Mouse (Mus musculus) left cerebral cortex, adult 2 months (tissue): ENCODE data around the gene Dlk2. TPM values are rescaled to one million over a fixed set of nuclear protein-coding genes. Genes with fewer than 3 reads are reported as not detected.

Experiments used
- DNase-seq, 2 experiments: peaks; one replicate each; pipeline ENCODE4 v3.0.0; 2021 to 2022; ENCODE audit warnings: low spot score in 2 of 2, mixed read lengths in 1 of 2; ENCODE audit errors: extremely low spot score in 1 of 2
- H3K27ac ChIP-seq: fragments of 200-600 bp; 2 replicates; pipeline ENCODE4 v1.8.1; 2022
- H3K4me3 ChIP-seq: fragments of 200-600 bp; 2 replicates; pipeline ENCODE4 v1.8.1; 2022
- CTCF ChIP-seq: fragments of 200-600 bp; IDR thresholded peaks from 2 replicates; pipeline ENCODE4 v1.8.1; 2022; ENCODE audit warnings: antibody characterized with exemption, mild to moderate bottlenecking, moderate library complexity
- intact Hi-C: fragments of 180-260 bp; cut with DNase I; formaldehyde crosslinking; loops from one replicate; pipeline ENCODE4 v1.15.1; 2025
- total RNA-seq, 2 experiments: library from RNA; stranded (reverse); gene quantifications; 2 replicates each; pipeline ENCODE4 v1.2.3; 2021

The Dlk2 gene
- total RNA-seq, 2 experiments from 2014 or later = 66.1 to 82.1 TPM

GRCm38 (mm10) chr17:46274465-46274864 is 22.8 kb upstream of the Dlk2 start:
- Histone ChIP-seq H3K4me3 (no peak overlapping the region), H3K27ac (peak overlapping the region; percentile 86)
- intact Hi-C loops = no loop called here
- TF ChIP-seq CTCF = no peak
- DNase-seq = no peak

GRCm38 (mm10) chr17:46275034-46275433 is 22.2 kb upstream of the Dlk2 start:
- TF ChIP-seq CTCF = no peak
- intact Hi-C loops = no loop called here
- Histone ChIP-seq H3K4me3 (no peak overlapping the region), H3K27ac (no peak overlapping the region; the same call in 1 of the 2 replicates)
- no peak for DNase-seq

GRCm38 (mm10) chr17:46275506-46275905 is 21.7 kb upstream of the Dlk2 start:
- H3K4me3 ChIP-seq = no peak overlapping the region
- DNase-seq = no peak
- intact Hi-C loops = no loop called here
- TF ChIP-seq CTCF = no peak
- no peak overlapping the region; the same call in 1 of the 2 replicates for H3K27ac ChIP-seq

- intact Hi-C loops = no loop called here
- no peak for TF ChIP-seq CTCF
- Histone ChIP-seq H3K4me3 (no peak overlapping the region), H3K27ac (peak overlapping the region; percentile 28; the same call in 1 of the 2 replicates)
- no peak for DNase-seq
Observed at GRCm38 (mm10) chr17:46277586-46277985, 19.6 kb upstream of the Dlk2 start.

GRCm38 (mm10) chr17:46278011-46278765 is 19.0 kb upstream of the Dlk2 start:
- no peak for TF ChIP-seq CTCF
- intact Hi-C loops = no loop called here
- peak overlapping the region; percentile 68 for H3K27ac ChIP-seq
- H3K4me3 ChIP-seq = no peak overlapping the region
- DNase-seq = no peak

GRCm38 (mm10) chr17:46282483-46283123 is 14.6 kb upstream of the Dlk2 start, which contains the start of gene Tjap1:
TSS of gene Tjap1 (minus strand) at chr17:46283026.
- intact Hi-C loops = loop anchor here (2.0 kb wide), 1 partner anchor 14 kb away; the partner anchor contains the start of gene Dlk2
- peak within 1 kb of the TSS; percentile 72 for H3K4me3 ChIP-seq
- peak; percentile 82 to 86 for DNase-seq
- no peak for TF ChIP-seq CTCF
- H3K27ac ChIP-seq = peak within 1 kb of the TSS; percentile 66

- peak overlapping the region; percentile 3; the same call in 1 of the 2 replicates for H3K27ac ChIP-seq
- intact Hi-C loops = loop anchor here (2.0 kb wide), 1 partner anchor 14 kb away; the partner anchor contains the start of gene Dlk2
- no peak for TF ChIP-seq CTCF
- peak overlapping the region; percentile 72 for H3K4me3 ChIP-seq
- DNase-seq = no peak
Observed at GRCm38 (mm10) chr17:46283140-46283539, 14.1 kb upstream of the Dlk2 start.

GRCm38 (mm10) chr17:46283911-46284310 is 13.3 kb upstream of the Dlk2 start:
- Histone ChIP-seq H3K27ac (no peak overlapping the region), H3K4me3 (no peak overlapping the region)
- TF ChIP-seq CTCF = no peak
- no peak for DNase-seq
- intact Hi-C loops = loop anchor here (2.0 kb wide), 1 partner anchor 13 kb away; the partner anchor contains the start of gene Dlk2

GRCm38 (mm10) chr17:46284653-46285052 is 12.6 kb upstream of the Dlk2 start:
- no peak for TF ChIP-seq CTCF
- no peak for DNase-seq
- Histone ChIP-seq H3K27ac (no peak overlapping the region), H3K4me3 (no peak overlapping the region)
- intact Hi-C loops = no loop called here

GRCm38 (mm10) chr17:46285407-46285806 is 11.8 kb upstream of the Dlk2 start:
- intact Hi-C loops = no loop called here
- DNase-seq = no peak
- Histone ChIP-seq H3K27ac (no peak overlapping the region), H3K4me3 (no peak overlapping the region)
- no peak for TF ChIP-seq CTCF

GRCm38 (mm10) chr17:46287678-46288095 is 9.5 kb upstream of the Dlk2 start:
- no peak for DNase-seq
- intact Hi-C loops = no loop called here
- TF ChIP-seq CTCF = no peak
- H3K27ac ChIP-seq = no peak overlapping the region
- no peak overlapping the region for H3K4me3 ChIP-seq

GRCm38 (mm10) chr17:46296601-46297000 is 620 bp upstream of the Dlk2 start:
- Histone ChIP-seq H3K4me3 (peak overlapping the region; percentile 74), H3K27ac (peak overlapping the region; percentile 87)
- no peak for DNase-seq
- TF ChIP-seq CTCF = no peak
- intact Hi-C loops = loop anchor here (2.0 kb wide), 1 partner anchor 14 kb away; the partner anchor contains the start of gene Tjap1
